Mouse (Mus musculus) lung, embryonic 16.5 days (tissue): ENCODE measurements around the gene Krtap4-7. TPM values are rescaled to one million over a fixed set of nuclear protein-coding genes. Genes with fewer than 3 reads are reported as not detected.
"Not testable (repeated sequence)": the region's sequence is repeated elsewhere in the genome, so short reads cannot be mapped to it uniquely, and the experiment has no call there.

Experiments
- ATAC-seq: fragments of 200-750 bp; cut with Nextera tagmentation; 2 replicates; pipeline ENCODE4 v1.8.0; 2017; ENCODE audit warnings: low read depth, mild to moderate bottlenecking, moderate library complexity
- H3K27ac ChIP-seq: fragments of 300-500 bp; sonication (generic); 2 replicates; pipeline ENCODE4 v1.5.1; 2014; ENCODE audit warnings: mild to moderate bottlenecking, control low read depth, low read length
- H3K27me3 ChIP-seq: fragments of 300-500 bp; sonication (generic); 2 replicates; pipeline ENCODE4 v1.6.1; 2014; ENCODE audit warnings: low read depth, low read length, mixed read lengths; ENCODE audit not compliant: control insufficient read depth, insufficient read depth
- H3K36me3 ChIP-seq: fragments of 300-500 bp; sonication (generic); 2 replicates; pipeline ENCODE4 v1.6.1; 2014; ENCODE audit warnings: low read length; ENCODE audit not compliant: control insufficient read depth, insufficient read depth
- H3K4me1 ChIP-seq: fragments of 300-500 bp; sonication (generic); replicated peaks from 2 replicates; pipeline ENCODE4 v1.6.1; 2014; ENCODE audit warnings: low read length, mixed read lengths; ENCODE audit not compliant: control insufficient read depth, insufficient read depth
- H3K4me2 ChIP-seq: fragments of 300-500 bp; sonication (generic); 2 replicates; pipeline ENCODE4 v1.6.1; 2014; ENCODE audit warnings: low read depth, low read length, control low read depth
- H3K4me3 ChIP-seq: fragments of 300-500 bp; sonication (generic); 2 replicates; pipeline ENCODE4 v1.5.1; 2014; ENCODE audit warnings: mild to moderate bottlenecking, low read length, control low read depth
- H3K9ac ChIP-seq: fragments of 300-500 bp; sonication (generic); 2 replicates; pipeline ENCODE4 v1.6.1; 2014; ENCODE audit warnings: low read length, control low read depth
- H3K9me3 ChIP-seq: fragments of 300-500 bp; sonication (generic); 2 replicates; pipeline ENCODE4 v1.6.1; 2016; ENCODE audit warnings: low read length; ENCODE audit not compliant: control insufficient read depth
- WGBS: fragments of 180-500 bp; shearing (Covaris S2); extraction: QIAGEN DNeasy Blood & Tissue Kit; methylation state at CpG from one replicate; pipeline ENCODE4 v1.1.7; 2014; 5-methylcytosine and 5-hydroxymethylcytosine counted together
- polyA plus RNA-seq: library from polyadenylated mRNA; unstranded; fragments of >200 nt; fragmentation: Nextera tagmentation; extraction: Ambion mirVana; gene quantifications from 2 replicates; pipeline ENCODE4 v1.2.1, GENCODE M21; 2015

Krtap4-7 gene
- polyA plus RNA-seq, 1 experiment from 2014 or later, result not detected

DNA sequence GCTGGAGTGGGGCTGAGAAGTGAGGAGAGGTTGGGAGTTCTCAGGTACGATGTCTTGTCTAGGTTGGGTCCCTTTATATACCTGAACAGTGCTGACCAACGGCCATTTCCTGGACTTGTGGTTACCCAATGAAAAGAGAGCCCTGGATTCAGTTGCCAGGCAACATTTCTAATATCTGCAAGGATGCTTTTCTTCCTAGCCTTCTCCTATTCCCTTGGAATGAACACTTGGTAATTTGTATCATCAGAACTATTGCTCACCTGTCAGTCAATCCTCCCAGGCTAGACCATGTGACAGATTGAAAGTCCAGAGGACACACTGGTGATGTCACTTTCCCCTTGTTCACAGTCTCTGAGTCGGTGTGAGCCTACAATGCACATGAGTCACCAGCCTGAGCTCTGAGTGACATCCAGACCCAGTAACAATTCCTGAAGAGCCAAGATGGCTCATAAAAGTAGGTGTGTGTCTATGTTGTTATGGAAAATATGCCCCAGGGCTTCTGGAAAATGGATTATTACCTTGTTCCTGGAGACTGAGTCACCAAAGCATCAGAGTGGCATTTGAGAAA, 29.0 kb downstream of the Krtap4-7 start, which contains the start of gene Krtap2-4:
Gene Krtap2-4 (minus strand): TSS at position 51 of the 568 bp plus-strand sequence.
- Histone ChIP-seq H3K4me2 (no peak within 1 kb of the TSS), H3K4me3 (no peak within 1 kb of the TSS), H3K9me3 (no peaks in the 10 kb centered on the region), H3K36me3 (no peaks in the 10 kb centered on the region), H3K4me1 (no peaks in the 10 kb centered on the region), H3K27ac (no peak within 1 kb of the TSS), H3K27me3 (no peaks in the 10 kb centered on the region), H3K9ac (no peak within 1 kb of the TSS)
- 45% methylated on average over 3 of the region's 3 CpGs for WGBS
- no peak for ATAC-seq

DNA sequence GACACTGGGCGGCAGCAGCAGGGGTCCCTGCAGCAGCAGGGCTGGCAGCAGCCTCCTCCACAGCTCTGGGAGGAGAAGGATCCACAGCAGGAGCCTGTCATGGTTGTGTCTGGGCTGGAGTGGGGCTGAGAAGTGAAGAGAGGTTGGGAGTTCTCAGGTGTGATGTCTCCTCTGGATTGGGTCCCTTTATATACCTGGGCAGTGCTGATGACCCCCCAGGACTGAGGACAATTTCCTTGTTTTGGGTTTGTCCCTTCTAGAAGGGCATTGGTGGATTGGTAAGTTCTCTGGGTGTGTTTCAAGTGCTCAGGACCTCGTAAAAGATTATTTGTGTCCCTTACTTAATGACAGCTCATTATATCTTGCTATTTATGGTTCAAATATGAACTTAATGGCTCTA, 33.8 kb downstream of the Krtap4-7 start, which contains the start of gene Gm11937:
Gene Gm11937 (minus strand): TSS at position 101 of the 400 bp plus-strand sequence.
- not testable (repeated sequence) for H3K9me3 ChIP-seq, H3K4me3 ChIP-seq, ATAC-seq, H3K27me3 ChIP-seq, H3K36me3 ChIP-seq, H3K4me1 ChIP-seq, H3K4me2 ChIP-seq, H3K9ac ChIP-seq, H3K27ac ChIP-seq
- 73% methylated on average over 1 of the region's 2 CpGs for WGBS

DNA sequence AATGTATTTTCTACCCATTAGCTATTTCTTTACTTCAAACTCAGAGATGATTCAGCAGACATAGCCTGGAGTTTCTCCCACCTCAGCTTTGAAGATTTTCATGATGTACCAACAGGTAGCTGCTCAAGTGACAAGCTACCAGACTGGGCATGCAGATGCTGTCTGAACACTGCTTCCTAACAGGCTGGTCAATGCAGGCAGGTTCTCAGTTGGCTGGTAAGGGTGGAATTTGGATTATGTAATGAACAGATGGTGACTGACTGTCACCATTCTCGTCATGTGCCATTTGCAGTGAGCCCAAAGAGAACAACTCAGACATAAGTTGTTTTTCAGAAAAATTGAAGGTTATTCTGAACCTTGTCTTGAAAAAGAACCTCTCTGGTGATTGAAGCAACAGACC, 34.8 kb downstream of the Krtap4-7 start:
- Histone ChIP-seq H3K9ac (no peak overlapping the region), H3K4me3 (no peak overlapping the region), H3K27me3 (no peaks in the 10 kb centered on the region), H3K4me2 (no peak overlapping the region), H3K9me3 (no peaks in the 10 kb centered on the region), H3K36me3 (no peaks in the 10 kb centered on the region), H3K4me1 (no peaks in the 10 kb centered on the region), H3K27ac (no peak overlapping the region)
- no peak for ATAC-seq
- WGBS, result 53% methylated on average over 1 of the region's 1 CpGs

DNA sequence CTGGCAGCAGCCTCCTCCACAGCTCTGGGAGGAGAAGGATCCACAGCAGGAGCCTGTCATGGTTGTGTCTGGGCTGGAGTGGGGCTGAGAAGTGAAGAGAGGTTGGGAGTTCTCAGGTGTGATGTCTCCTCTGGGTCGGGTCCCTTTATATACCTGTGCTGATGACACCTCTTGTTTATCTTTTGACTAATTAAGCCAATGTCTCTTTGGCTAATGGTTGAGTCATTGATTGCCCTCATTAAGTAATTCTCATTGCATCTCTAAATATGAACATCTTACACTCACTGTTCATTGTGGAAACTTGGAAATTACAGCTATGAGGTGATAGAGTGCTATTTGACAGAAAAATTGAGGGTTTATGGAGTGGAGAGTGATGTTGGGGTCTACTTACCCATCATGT, 40.7 kb downstream of the Krtap4-7 start, which contains the start of gene Gm11938:
Gene Gm11938 (minus strand): TSS at position 101 of the 400 bp plus-strand sequence.
- not testable (repeated sequence) for H3K4me3 ChIP-seq, H3K4me2 ChIP-seq, ATAC-seq, H3K9me3 ChIP-seq, H3K27ac ChIP-seq, H3K9ac ChIP-seq, H3K27me3 ChIP-seq, H3K36me3 ChIP-seq, H3K4me1 ChIP-seq
- 50% methylated on average over 1 of the region's 1 CpGs for WGBS

DNA sequence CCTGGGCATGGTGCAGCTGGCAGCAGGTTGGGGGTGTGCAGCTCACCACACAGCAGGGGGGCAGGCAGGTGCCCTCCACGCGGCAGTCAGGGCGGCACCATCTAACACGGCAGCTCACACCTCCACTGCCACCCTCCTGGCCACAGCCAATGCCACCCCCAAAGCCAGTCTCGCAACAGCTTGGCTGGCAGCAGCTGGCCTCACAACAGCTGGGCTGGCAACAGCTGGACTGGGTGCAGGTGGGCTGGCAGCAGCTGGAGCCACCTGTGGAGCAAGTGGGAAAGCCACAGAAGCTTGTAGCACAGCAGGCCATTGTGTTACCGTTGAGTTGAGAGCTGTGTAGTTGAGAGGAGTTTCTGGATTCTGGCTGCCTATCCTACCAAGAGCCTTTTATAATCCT, 46.1 kb downstream of the Krtap4-7 start, which contains the start of gene Krtap9-3:
Gene Krtap9-3 (minus strand): TSS at position 364 of the 400 bp plus-strand sequence.
- H3K36me3 ChIP-seq, H3K27me3 ChIP-seq, H3K4me1 ChIP-seq, H3K9ac ChIP-seq, H3K4me2 ChIP-seq, H3K27ac ChIP-seq, ATAC-seq, H3K4me3 ChIP-seq, H3K9me3 ChIP-seq: not testable (repeated sequence)
- 58% methylated on average over 6 of the region's 6 CpGs for WGBS

Other genes starting within 250 kb of the Krtap4-7 start
- not detected in 2 replicates for gene Krt12, start 221.8 kb downstream of the Krtap4-7 start, polyA plus RNA-seq
- gene Krt20, start 205.9 kb downstream of the Krtap4-7 start, polyA plus RNA-seq, result 0.30 and 0.96 TPM in 2 replicates
- 4.9 and 5.4 TPM in 2 replicates for gene Krt23, start 151.0 kb downstream of the Krtap4-7 start, polyA plus RNA-seq
- not detected in 2 replicates for gene Krt39, start 122.8 kb downstream of the Krtap4-7 start, polyA plus RNA-seq
- gene Krt40, start 100.9 kb downstream of the Krtap4-7 start, polyA plus RNA-seq, result not detected in 2 replicates
- gene Krtap3-3, start 93.2 kb downstream of the Krtap4-7 start, polyA plus RNA-seq, result not detected in 2 replicates
- gene Krtap3-2, start 87.2 kb downstream of the Krtap4-7 start, polyA plus RNA-seq, result not detected in 2 replicates
- gene Gm11939, start 84.6 kb downstream of the Krtap4-7 start, polyA plus RNA-seq, result not detected in 2 replicates
- gene Krtap3-1, start 77.5 kb downstream of the Krtap4-7 start, polyA plus RNA-seq, result not detected in 2 replicates
- not detected in 2 replicates for gene Krtap1-5, start 63.1 kb downstream of the Krtap4-7 start, polyA plus RNA-seq
- gene Krtap1-4, start 60.4 kb downstream of the Krtap4-7 start, polyA plus RNA-seq, result not detected in 2 replicates
- not detected in 2 replicates for gene Krtap1-3, start 52.8 kb downstream of the Krtap4-7 start, polyA plus RNA-seq
- not detected in 2 replicates for gene Krtap9-3, start 46.0 kb downstream of the Krtap4-7 start, polyA plus RNA-seq
- not detected in 2 replicates for gene Gm11938, start 40.8 kb downstream of the Krtap4-7 start, polyA plus RNA-seq
- not detected in 2 replicates for gene Gm11937, start 33.9 kb downstream of the Krtap4-7 start, polyA plus RNA-seq
- gene Krtap2-4, start 29.2 kb downstream of the Krtap4-7 start, polyA plus RNA-seq, result not detected in 2 replicates
- gene Gm11562, start 23.7 kb downstream of the Krtap4-7 start, polyA plus RNA-seq, result not detected in 2 replicates
- gene Krtap4-1, start 15.9 kb downstream of the Krtap4-7 start, polyA plus RNA-seq, result not detected in 2 replicates
- not detected in 2 replicates for gene Krtap4-2, start 9.0 kb downstream of the Krtap4-7 start, polyA plus RNA-seq
- not detected in 2 replicates for gene Gm11555, start 6.1 kb upstream of the Krtap4-7 start, polyA plus RNA-seq
- not detected in 2 replicates for gene Gm11563, start 14.9 kb upstream of the Krtap4-7 start, polyA plus RNA-seq
- not detected in 2 replicates for gene Krtap4-6, start 21.9 kb upstream of the Krtap4-7 start, polyA plus RNA-seq
- gene Gm14190, start 46.7 kb upstream of the Krtap4-7 start, polyA plus RNA-seq, result not detected in 2 replicates
- not detected in 2 replicates for gene Gm14180, start 90.2 kb upstream of the Krtap4-7 start, polyA plus RNA-seq
- gene Gm11595, start 128.8 kb upstream of the Krtap4-7 start, polyA plus RNA-seq, result not detected in 2 replicates
- gene Krtap4-8, start 136.6 kb upstream of the Krtap4-7 start, polyA plus RNA-seq, result not detected in 2 replicates
- gene Krtap4-9, start 141.1 kb upstream of the Krtap4-7 start, polyA plus RNA-seq, result not detected in 2 replicates
- not detected in 2 replicates for gene Gm11596, start 149.4 kb upstream of the Krtap4-7 start, polyA plus RNA-seq
- gene Gm11569, start 154.8 kb upstream of the Krtap4-7 start, polyA plus RNA-seq, result not detected in 2 replicates
- gene Gm11554, start 160.4 kb upstream of the Krtap4-7 start, polyA plus RNA-seq, result not detected in 2 replicates
- gene Krtap4-13, start 165.8 kb upstream of the Krtap4-7 start, polyA plus RNA-seq, result not detected in 2 replicates
- not detected in 2 replicates for gene Gm11564, start 171.6 kb upstream of the Krtap4-7 start, polyA plus RNA-seq
- not detected in 2 replicates for gene 2300003K06Rik, start 194.0 kb upstream of the Krtap4-7 start, polyA plus RNA-seq
- not detected in 2 replicates for gene Krtap4-16, start 207.5 kb upstream of the Krtap4-7 start, polyA plus RNA-seq
- not detected in 2 replicates for gene Gm11568, start 213.8 kb upstream of the Krtap4-7 start, polyA plus RNA-seq
- gene Gm11559, start 220.4 kb upstream of the Krtap4-7 start, polyA plus RNA-seq, result not detected in 2 replicates
- gene Krtap9-1, start 229.3 kb upstream of the Krtap4-7 start, polyA plus RNA-seq, result not detected in 2 replicates
- not detected in 2 replicates for gene Gm11567, start 235.1 kb upstream of the Krtap4-7 start, polyA plus RNA-seq